Mouse (Mus musculus) small intestine, adult 2 months (tissue): Measurements from ENCODE around the gene Tmbim4.

ENCODE experiments used
- CTCF ChIP-seq: fragments of 200-500 bp; IDR thresholded peaks from 2 replicates; pipeline ENCODE4 v1.5.1; 2012; ENCODE audit warnings: low read depth, mild to moderate bottlenecking, control low read depth, inconsistent platforms, low read length, moderate library complexity, mixed read lengths; ENCODE audit not compliant: insufficient replicate concordance, insufficient read length; ENCODE audit errors: extremely low read depth
- POLR2A ChIP-seq: fragments of 200-500 bp; IDR thresholded peaks from 2 replicates; pipeline ENCODE4 v1.6.1; 2012; ENCODE audit warnings: low read depth, mild to moderate bottlenecking, control low read depth, inconsistent platforms, low read length, moderate library complexity

GRCm38 (mm10) chr10:120192278-120192677 lies 9.1 kb upstream of the Tmbim4 start:
- TF ChIP-seq POLR2A, result no peak
- no peak for TF ChIP-seq CTCF
